Mouse (Mus musculus): Measurements from ENCODE around the gene Cep41. TPM values are rescaled to one million over a fixed set of nuclear protein-coding genes. Genes with fewer than 3 reads are reported as not detected.
A peak's percentile ranks its signal among the peaks of the same experiment; 100 is the strongest.

Gene Cep41
- polyA plus RNA-seq (2012; rRNA removed) = 4.0 and 4.1 TPM in 2 replicates

- no peak for TF ChIP-seq CTCF (IDR thresholded peaks at IDR 0.05; ENCODE audit: borderline replicate concordance, insufficient read depth, low read depth, low read length)
- 0 out of 2 replicates have a peak, but pooled peaks have one; percentile 23 for TF ChIP-seq POLR2A (IDR thresholded peaks at IDR 0.05; ENCODE audit: borderline replicate concordance, insufficient read depth, low read length)
- peak; percentile 97 to 99 for DNase-seq
- WGBS = under 1% methylated on average over 52 of the region's 52 CpGs
- peak within 1 kb of the TSS; percentile 73 for H3K27ac ChIP-seq (ENCODE audit: insufficient read depth, low read length)
- peak within 1 kb of the TSS; percentile 94 for H3K4me3 ChIP-seq (replicated peaks; ENCODE audit: insufficient read depth, low read depth, low read length)
- H3K27me3 ChIP-seq (ENCODE audit: control insufficient read depth, insufficient read depth, low read length) = no peaks in the 10 kb centered on the region
- peaks cover 4% of the 10 kb centered on the region; the same call in 1 of the 2 replicates for H3K4me1 ChIP-seq (ENCODE audit: control insufficient read depth, insufficient read depth, low read length)
These were observed at the start of gene Cep41 for GRCm38 (mm10) chr6:30693350-30693991. TSS of gene Cep41 (minus strand) at chr6:30693749.

- no peaks in the 10 kb centered on the region for H3K27me3 ChIP-seq (ENCODE audit: control insufficient read depth, insufficient read depth, low read length)
- WGBS = 48% methylated on average over 10 of the region's 10 CpGs
- TF ChIP-seq CTCF (IDR thresholded peaks at IDR 0.05; ENCODE audit: borderline replicate concordance, insufficient read depth, low read depth, low read length) (no peak), POLR2A (IDR thresholded peaks at IDR 0.05; ENCODE audit: borderline replicate concordance, insufficient read depth, low read length) (no peak)
- peak overlapping the region; percentile 46 for H3K4me3 ChIP-seq (replicated peaks; ENCODE audit: insufficient read depth, low read depth, low read length)
- peak; percentile 44 to 53 for DNase-seq
- H3K27ac ChIP-seq (ENCODE audit: insufficient read depth, low read length) = no peak overlapping the region
- H3K4me1 ChIP-seq (ENCODE audit: control insufficient read depth, insufficient read depth, low read length) = no peaks in the 10 kb centered on the region
These were observed 45.7 kb upstream of the Cep41 start for GRCm38 (mm10) chr6:30739177-30739747.

- Histone ChIP-seq H3K27me3 (ENCODE audit: control insufficient read depth, insufficient read depth, low read length) (no peaks in the 10 kb centered on the region), H3K27ac (ENCODE audit: insufficient read depth, low read length) (no peak overlapping the region), H3K4me1 (ENCODE audit: control insufficient read depth, insufficient read depth, low read length) (no peaks in the 10 kb centered on the region), H3K4me3 (replicated peaks; ENCODE audit: insufficient read depth, low read depth, low read length) (peak overlapping the region; percentile 46)
- DNase-seq = peak; percentile 26 to 35
- WGBS = 47% methylated on average over 20 of the region's 20 CpGs
- no peak for TF ChIP-seq POLR2A (IDR thresholded peaks at IDR 0.05; ENCODE audit: borderline replicate concordance, insufficient read depth, low read length)
- no peak for TF ChIP-seq CTCF (IDR thresholded peaks at IDR 0.05; ENCODE audit: borderline replicate concordance, insufficient read depth, low read depth, low read length)
These were observed 45.0 kb upstream of the Cep41 start for GRCm38 (mm10) chr6:30738464-30739006.

- TF ChIP-seq CTCF (IDR thresholded peaks at IDR 0.05; ENCODE audit: borderline replicate concordance, insufficient read depth, low read depth, low read length) (no peak), POLR2A (IDR thresholded peaks at IDR 0.05; ENCODE audit: borderline replicate concordance, insufficient read depth, low read length) (peak; percentile 96)
- H3K27me3 ChIP-seq (ENCODE audit: control insufficient read depth, insufficient read depth, low read length) = no peaks in the 10 kb centered on the region
- H3K4me1 ChIP-seq (ENCODE audit: control insufficient read depth, insufficient read depth, low read length) = no peaks in the 10 kb centered on the region
- DNase-seq = peak; percentile 82 to 87
- peak overlapping the region; percentile 46 for H3K4me3 ChIP-seq (replicated peaks; ENCODE audit: insufficient read depth, low read depth, low read length)
- 55% methylated on average over 62 of the region's 66 CpGs for WGBS
- H3K27ac ChIP-seq (ENCODE audit: insufficient read depth, low read length) = peak overlapping the region; percentile 42
These were observed 44.3 kb upstream of the Cep41 start for GRCm38 (mm10) chr6:30737548-30738463.

- WGBS = 51% methylated on average over 29 of the region's 29 CpGs
- Histone ChIP-seq H3K27me3 (ENCODE audit: control insufficient read depth, insufficient read depth, low read length) (no peaks in the 10 kb centered on the region), H3K4me3 (replicated peaks; ENCODE audit: insufficient read depth, low read depth, low read length) (peak overlapping the region; percentile 46), H3K27ac (ENCODE audit: insufficient read depth, low read length) (peak overlapping the region; percentile 42), H3K4me1 (ENCODE audit: control insufficient read depth, insufficient read depth, low read length) (no peaks in the 10 kb centered on the region)
- DNase-seq = peak; percentile 73 to 80
- TF ChIP-seq POLR2A (IDR thresholded peaks at IDR 0.05; ENCODE audit: borderline replicate concordance, insufficient read depth, low read length) (0 out of 2 replicates have a peak, but pooled peaks have one; percentile 19), CTCF (IDR thresholded peaks at IDR 0.05; ENCODE audit: borderline replicate concordance, insufficient read depth, low read depth, low read length) (peak; percentile 61)
These were observed 43.5 kb upstream of the Cep41 start for GRCm38 (mm10) chr6:30736864-30737547.

- TF ChIP-seq CTCF (IDR thresholded peaks at IDR 0.05; ENCODE audit: borderline replicate concordance, insufficient read depth, low read depth, low read length) = no peak
- TF ChIP-seq POLR2A (IDR thresholded peaks at IDR 0.05; ENCODE audit: borderline replicate concordance, insufficient read depth, low read length) = no peak
- Histone ChIP-seq H3K27ac (ENCODE audit: insufficient read depth, low read length) (no peak overlapping the region), H3K27me3 (ENCODE audit: control insufficient read depth, insufficient read depth, low read length) (no peaks in the 10 kb centered on the region), H3K4me3 (replicated peaks; ENCODE audit: insufficient read depth, low read depth, low read length) (no peak overlapping the region), H3K4me1 (ENCODE audit: control insufficient read depth, insufficient read depth, low read length) (no peaks in the 10 kb centered on the region)
- no peak for DNase-seq
- WGBS = 77% methylated on average over 13 of the region's 13 CpGs
These were observed 42.8 kb upstream of the Cep41 start for GRCm38 (mm10) chr6:30736372-30736762.
